Mouse (Mus musculus) C2C12 (cell line): ENCODE measurements around the gene Micu1.

Source experiments
- CTCF ChIP-seq: IDR thresholded peaks from one replicate; pipeline ENCODE4 v1.5.1; 2011; ENCODE audit not compliant: control insufficient read depth, insufficient read depth, insufficient read length
- MAX ChIP-seq: IDR thresholded peaks from one replicate; pipeline ENCODE4 v1.6.1; 2011; ENCODE audit warnings: mild to moderate bottlenecking, control low read depth

- TF ChIP-seq CTCF (no peak), MAX (no peak)
Measured at GRCm38 (mm10) chr10:59812939-59813338, 110.7 kb downstream of the Micu1 start.
